Mouse (Mus musculus): ENCODE data around the gene Akirin2.

- TF ChIP-seq CHD2 (IDR thresholded peaks at IDR 0.05; ENCODE audit: low read depth, low read length), result no peak
- no peak for TF ChIP-seq ZNF384 (IDR thresholded peaks at IDR 0.05; ENCODE audit: low read depth, low read length)
- TF ChIP-seq ZC3H11A (IDR thresholded peaks at IDR 0.05; ENCODE audit: borderline replicate concordance, low read depth, low read length), result no peak
- no peak for TF ChIP-seq HCFC1 (IDR thresholded peaks at IDR 0.05; ENCODE audit: borderline replicate concordance, insufficient read depth, low read length)
Observed at GRCm38 (mm10) chr4:34551966-34552365, 1.2 kb downstream of the Akirin2 start.
